Mouse (Mus musculus) midbrain, postnatal 0 days (tissue): Measurements from ENCODE around the gene Tfb2m. TPM values are rescaled to one million over a fixed set of nuclear protein-coding genes. Genes with fewer than 3 reads are reported as not detected.

Experiments used
- ATAC-seq: fragments of 200-750 bp; cut with Nextera tagmentation; 2 replicates; pipeline ENCODE4 v1.8.0; 2017; ENCODE audit warnings: moderate number of reproducible peaks, mild to moderate bottlenecking, moderate TSS enrichment, moderate library complexity; ENCODE audit not compliant: low FRiP score
- DNase-seq: peaks from one replicate; pipeline ENCODE4 v3.0.0-alpha.2; 2015; ENCODE audit warnings: low spot score
- H3K27ac ChIP-seq: fragments of 300-500 bp; sonication (generic); 2 replicates; pipeline ENCODE4 v1.5.1; 2014; ENCODE audit warnings: low read depth, mild to moderate bottlenecking, low read length, mixed read lengths
- H3K27me3 ChIP-seq: fragments of 300-500 bp; sonication (generic); 2 replicates; pipeline ENCODE4 v1.6.1; 2014; ENCODE audit warnings: low read length, control low read depth, mixed read lengths; ENCODE audit not compliant: insufficient read depth
- H3K36me3 ChIP-seq: fragments of 300-500 bp; sonication (generic); 2 replicates; pipeline ENCODE4 v1.6.1; 2014; ENCODE audit warnings: low read length, control low read depth, mixed read lengths; ENCODE audit not compliant: insufficient read depth
- H3K4me1 ChIP-seq: fragments of 300-500 bp; sonication (generic); 2 replicates; pipeline ENCODE4 v1.6.1; 2014; ENCODE audit warnings: mild to moderate bottlenecking, control low read depth, antibody characterized with exemption, low read length, mixed read lengths; ENCODE audit not compliant: insufficient read depth
- H3K4me2 ChIP-seq: fragments of 300-500 bp; sonication (generic); 2 replicates; pipeline ENCODE4 v1.6.1; 2014; ENCODE audit warnings: low read depth, mild to moderate bottlenecking, low read length, mixed read lengths; ENCODE audit not compliant: poor library complexity, severe bottlenecking
- H3K4me3 ChIP-seq: fragments of 300-500 bp; sonication (generic); 2 replicates; pipeline ENCODE4 v1.5.1; 2014; ENCODE audit warnings: low read depth, mild to moderate bottlenecking, low read length, moderate library complexity
- H3K9ac ChIP-seq: fragments of 300-500 bp; sonication (generic); replicated peaks from 2 replicates; pipeline ENCODE4 v1.6.1; 2014; ENCODE audit warnings: mild to moderate bottlenecking, low read length, moderate library complexity, mixed read lengths; ENCODE audit not compliant: poor library complexity, severe bottlenecking
- H3K9me3 ChIP-seq: fragments of 300-500 bp; sonication (generic); 2 replicates; pipeline ENCODE4 v1.6.1; 2016; ENCODE audit warnings: low read length, control low read depth
- CTCF ChIP-seq: IDR thresholded peaks from 2 replicates; pipeline ENCODE4 v1.5.1; 2016; ENCODE audit warnings: antibody characterized with exemption, mild to moderate bottlenecking
- WGBS: fragments of 180-500 bp; shearing (Covaris S2); extraction: QIAGEN DNeasy Blood & Tissue Kit; methylation state at CpG from one replicate; pipeline ENCODE4 v1.1.7; 2014; 5-methylcytosine and 5-hydroxymethylcytosine counted together
- polyA plus RNA-seq: library from polyadenylated mRNA; unstranded; fragments of >200 nt; fragmentation: Nextera tagmentation; extraction: Ambion mirVana; gene quantifications from 2 replicates; pipeline ENCODE4 v1.2.1, GENCODE M21; 2015
- total RNA-seq: library from RNA; depleted of rRNA; stranded (reverse); fragments of >200 nt; gene quantifications from 2 replicates; pipeline ENCODE4 v1.2.3, GENCODE M21; 2014

The Tfb2m gene
- total and polyA plus RNA-seq, 2 experiments from 2014 or later, result 13.4 to 31.1 TPM

- H3K36me3 ChIP-seq, result peaks cover 15% of the 10 kb centered on the region
- H3K4me2 ChIP-seq, result no peak overlapping the region
- H3K4me3 ChIP-seq, result no peak overlapping the region
- no peak for ATAC-seq
- H3K27ac ChIP-seq, result no peak overlapping the region
- TF ChIP-seq CTCF, result no peak
- H3K27me3 ChIP-seq, result no peaks in the 10 kb centered on the region
- no peaks in the 10 kb centered on the region for H3K4me1 ChIP-seq
- 76% methylated on average over 6 of the region's 6 CpGs for WGBS
- no peak for DNase-seq
- H3K9me3 ChIP-seq, result no peaks in the 10 kb centered on the region
- no peak overlapping the region for H3K9ac ChIP-seq
These were observed 32.6 kb upstream of the Tfb2m start for GRCm38 (mm10) chr1:179578625-179579024.

DNA sequence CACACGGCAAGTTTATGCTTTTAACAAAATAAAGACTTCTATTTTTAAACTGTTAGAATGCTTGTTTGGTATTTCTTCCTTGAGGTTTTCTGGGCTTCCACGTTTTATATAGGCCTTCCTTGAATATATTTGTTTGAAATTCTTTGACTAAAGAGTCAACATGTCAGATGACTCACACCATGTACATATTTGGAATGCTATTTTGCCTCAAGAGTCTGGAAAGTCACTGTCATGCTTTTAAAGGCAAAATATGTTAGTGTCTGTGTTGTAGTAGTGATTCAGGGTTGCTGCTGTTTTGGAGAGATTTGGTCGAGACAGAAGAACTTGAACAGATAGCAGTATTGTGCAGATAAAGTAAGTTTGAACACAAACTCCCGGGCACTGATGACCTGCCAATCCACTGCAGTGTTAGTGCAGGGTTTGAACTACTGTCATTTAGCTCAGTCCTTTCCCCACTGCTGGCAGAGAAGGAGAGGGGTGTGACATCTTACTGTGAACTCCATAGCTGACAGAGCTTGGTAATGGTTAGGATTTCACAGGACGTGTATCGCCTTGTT, 27.7 kb upstream of the Tfb2m start:
- no peaks in the 10 kb centered on the region for H3K36me3 ChIP-seq
- no peak overlapping the region for H3K27ac ChIP-seq
- H3K9ac ChIP-seq, result no peak overlapping the region
- no peak overlapping the region for H3K4me3 ChIP-seq
- H3K27me3 ChIP-seq, result no peaks in the 10 kb centered on the region
- H3K9me3 ChIP-seq, result no peaks in the 10 kb centered on the region
- 91% methylated on average over 6 of the region's 6 CpGs for WGBS
- no peak for ATAC-seq
- DNase-seq, result no peak
- no peaks in the 10 kb centered on the region for H3K4me1 ChIP-seq
- TF ChIP-seq CTCF, result no peak
- H3K4me2 ChIP-seq, result no peak overlapping the region

- 82% methylated on average over 4 of the region's 4 CpGs for WGBS
- TF ChIP-seq CTCF, result no peak
- H3K36me3 ChIP-seq, result no peaks in the 10 kb centered on the region
- no peak overlapping the region for H3K9ac ChIP-seq
- no peaks in the 10 kb centered on the region for H3K4me1 ChIP-seq
- ATAC-seq, result no peak
- H3K4me2 ChIP-seq, result no peak overlapping the region
- H3K4me3 ChIP-seq, result no peak overlapping the region
- H3K27me3 ChIP-seq, result no peaks in the 10 kb centered on the region
- no peak for DNase-seq
- no peak overlapping the region for H3K27ac ChIP-seq
- no peaks in the 10 kb centered on the region for H3K9me3 ChIP-seq
These were observed 25.6 kb upstream of the Tfb2m start for GRCm38 (mm10) chr1:179571686-179572085.

DNA sequence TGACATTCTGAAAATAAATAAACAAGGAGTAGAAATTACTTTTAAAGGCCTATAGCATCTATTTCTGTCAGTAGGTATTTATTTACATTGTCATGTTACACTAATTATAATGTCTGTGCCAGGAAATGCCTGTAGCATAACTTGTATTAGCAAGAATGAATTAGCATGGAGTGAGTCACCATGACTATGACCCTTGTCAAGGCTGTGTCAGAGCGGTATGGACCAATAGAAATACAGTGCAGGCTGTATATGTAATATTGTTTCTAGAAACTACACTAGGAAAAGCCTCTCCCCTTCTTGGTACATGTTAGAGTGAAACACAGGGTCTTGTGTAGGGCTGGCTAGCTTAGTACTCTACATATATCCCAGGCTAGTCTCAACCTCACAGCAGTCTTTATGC, 24.4 kb upstream of the Tfb2m start:
- no peaks in the 10 kb centered on the region for H3K36me3 ChIP-seq
- ATAC-seq, result no peak
- H3K27me3 ChIP-seq, result no peaks in the 10 kb centered on the region
- no peak overlapping the region for H3K9ac ChIP-seq
- no peak overlapping the region for H3K27ac ChIP-seq
- no peak overlapping the region for H3K4me2 ChIP-seq
- no peaks in the 10 kb centered on the region for H3K4me1 ChIP-seq
- no peak overlapping the region for H3K4me3 ChIP-seq
- TF ChIP-seq CTCF, result no peak
- 87% methylated on average over 1 of the region's 1 CpGs for WGBS
- no peak for DNase-seq
- H3K9me3 ChIP-seq, result no peaks in the 10 kb centered on the region

DNA sequence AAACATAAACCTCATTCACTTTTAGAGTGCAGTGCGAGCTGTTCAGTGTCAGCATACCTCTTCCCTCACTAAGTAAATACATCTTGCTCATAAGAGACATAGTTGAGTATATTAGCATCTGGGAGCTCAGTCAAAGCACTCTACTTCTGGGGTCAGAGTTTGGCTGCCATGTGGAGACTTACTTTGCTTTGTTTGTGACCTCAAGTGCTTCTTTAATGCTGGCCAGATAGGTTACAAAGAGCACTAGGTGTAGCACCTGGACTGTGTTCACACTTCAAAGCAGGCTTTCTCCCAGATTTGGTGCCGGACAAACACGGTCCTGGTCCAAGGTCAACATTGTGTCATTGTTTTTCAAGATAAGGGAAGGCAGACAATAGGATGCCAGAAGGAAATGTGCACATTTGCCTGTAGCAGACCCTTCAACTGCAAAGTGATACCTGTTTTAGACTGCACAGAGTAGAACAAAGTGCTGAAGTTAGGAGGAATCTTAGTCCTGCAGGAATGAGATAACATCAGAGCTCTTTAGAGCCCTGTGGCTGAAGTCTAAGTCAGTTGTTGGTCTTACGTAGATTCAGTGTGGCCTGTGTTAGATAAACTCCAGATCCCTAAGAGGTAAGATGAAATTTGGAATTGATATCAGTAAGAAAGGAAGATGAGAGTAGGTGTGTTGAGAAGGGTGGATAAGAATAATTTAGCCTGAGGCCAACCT, 22.8 kb upstream of the Tfb2m start:
- Histone ChIP-seq H3K4me3 (no peak overlapping the region), H3K27ac (no peak overlapping the region), H3K4me1 (no peaks in the 10 kb centered on the region), H3K9me3 (no peaks in the 10 kb centered on the region), H3K9ac (no peak overlapping the region), H3K4me2 (no peak overlapping the region), H3K27me3 (no peaks in the 10 kb centered on the region), H3K36me3 (no peaks in the 10 kb centered on the region)
- ATAC-seq (no peak), DNase-seq (no peak)
- TF ChIP-seq CTCF, result no peak
- 86% methylated on average over 4 of the region's 4 CpGs for WGBS

DNA sequence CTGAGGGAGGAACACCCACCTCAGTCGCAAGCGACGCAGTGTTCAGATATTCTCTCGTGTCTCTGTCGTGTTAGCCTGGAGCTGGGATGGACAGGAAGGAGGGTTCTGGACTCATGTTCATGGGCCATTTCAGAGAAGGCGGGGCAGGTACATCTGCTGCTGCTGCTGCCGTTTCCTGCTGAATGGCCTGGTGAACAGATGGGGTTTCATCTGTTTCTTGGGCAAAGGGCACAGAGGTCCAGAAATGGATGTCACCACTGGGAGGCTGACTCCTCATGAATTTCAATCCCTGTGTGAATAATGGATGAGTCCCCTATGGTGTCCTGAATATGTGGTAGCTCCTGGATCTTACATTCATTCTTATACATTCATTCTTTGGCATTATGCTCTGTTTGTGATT, 21.5 kb upstream of the Tfb2m start:
- H3K27me3 ChIP-seq, result no peaks in the 10 kb centered on the region
- no peak overlapping the region for H3K27ac ChIP-seq
- ATAC-seq (no peak), DNase-seq (peak; percentile 36)
- no peaks in the 10 kb centered on the region for H3K9me3 ChIP-seq
- WGBS, result 46% methylated on average over 7 of the region's 7 CpGs
- TF ChIP-seq CTCF, result no peak
- H3K4me3 ChIP-seq, result no peak overlapping the region
- no peaks in the 10 kb centered on the region for H3K4me1 ChIP-seq
- H3K9ac ChIP-seq, result no peak overlapping the region
- no peaks in the 10 kb centered on the region for H3K36me3 ChIP-seq
- no peak overlapping the region for H3K4me2 ChIP-seq
